Mouse (Mus musculus): ENCODE data around the gene D430041D05Rik. TPM values are rescaled to one million over a fixed set of nuclear protein-coding genes. Genes with fewer than 3 reads are reported as not detected.

The D430041D05Rik gene
- total and polyA plus RNA-seq, 2 experiments from 2014 or later = 7.6 to 45.8 TPM

- peak; percentile 63 for TF ChIP-seq CTCF (IDR thresholded peaks at IDR 0.05; ENCODE audit: low read depth)
Observed at GRCm38 (mm10) chr2:104333952-104334351, 76.9 kb downstream of the D430041D05Rik start.

GRCm38 (mm10) chr2:104332707-104333106, 78.1 kb downstream of the D430041D05Rik start:
- 59% methylated on average over 4 of the region's 4 CpGs for WGBS
- DNase-seq (ENCODE audit: low spot score) (no peak), ATAC-seq (no peak)
- Histone ChIP-seq H3K4me2 (ENCODE audit: low read depth, low read length) (no peak overlapping the region), H3K27me3 (ENCODE audit: insufficient read depth, low read length) (no peaks in the 10 kb centered on the region), H3K9me3 (ENCODE audit: low read length) (no peaks in the 10 kb centered on the region), H3K27ac (no peak overlapping the region), H3K4me1 (ENCODE audit: insufficient read depth, low read length) (peaks cover 5% of the 10 kb centered on the region; the same call in 1 of the 2 replicates), H3K36me3 (ENCODE audit: insufficient read depth, low read length) (no peaks in the 10 kb centered on the region), H3K4me3 (ENCODE audit: low read length) (no peak overlapping the region), H3K9ac (replicated peaks; ENCODE audit: low read length) (no peak overlapping the region)
- no peak for TF ChIP-seq CTCF (IDR thresholded peaks at IDR 0.05; ENCODE audit: low read depth)

More at GRCm38 (mm10) chr2:104333952-104334351, 76.9 kb downstream of the D430041D05Rik start:
- Histone ChIP-seq H3K4me2 (ENCODE audit: low read depth, low read length) (no peak overlapping the region), H3K9me3 (ENCODE audit: low read length) (no peaks in the 10 kb centered on the region), H3K9ac (replicated peaks; ENCODE audit: low read length) (no peak overlapping the region), H3K4me3 (ENCODE audit: low read length) (no peak overlapping the region), H3K27me3 (ENCODE audit: insufficient read depth, low read length) (no peaks in the 10 kb centered on the region), H3K27ac (no peak overlapping the region), H3K4me1 (ENCODE audit: insufficient read depth, low read length) (peaks cover 5% of the 10 kb centered on the region; the same call in 1 of the 2 replicates), H3K36me3 (ENCODE audit: insufficient read depth, low read length) (no peaks in the 10 kb centered on the region)
- DNase-seq (ENCODE audit: low spot score) (peak; percentile 48), ATAC-seq (peak; percentile 65)
- WGBS = 66% methylated on average over 5 of the region's 5 CpGs

DNA sequence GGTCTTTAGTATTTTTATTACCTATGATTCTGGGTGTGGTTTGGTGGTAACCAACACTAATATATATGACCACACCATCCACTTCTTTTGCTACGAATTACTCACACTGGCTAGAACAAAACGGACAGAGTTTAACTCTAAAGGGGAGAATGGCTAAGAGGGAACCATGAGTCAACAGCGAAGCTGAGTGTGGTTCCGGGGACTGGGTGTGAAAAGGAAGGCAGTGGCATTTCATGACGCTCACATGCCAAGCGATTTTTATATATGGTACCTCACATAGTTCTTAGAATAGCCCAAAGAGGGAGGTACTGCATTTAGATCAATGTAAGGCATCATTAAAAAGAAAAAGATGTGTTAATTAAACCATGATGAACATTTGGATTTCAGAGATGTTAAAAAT, 79.6 kb downstream of the D430041D05Rik start:
- DNase-seq (ENCODE audit: low spot score) (no peak), ATAC-seq (no peak)
- no peak for TF ChIP-seq CTCF (IDR thresholded peaks at IDR 0.05; ENCODE audit: low read depth)
- Histone ChIP-seq H3K4me3 (ENCODE audit: low read length) (no peak overlapping the region), H3K27me3 (ENCODE audit: insufficient read depth, low read length) (no peaks in the 10 kb centered on the region), H3K36me3 (ENCODE audit: insufficient read depth, low read length) (no peaks in the 10 kb centered on the region), H3K9me3 (ENCODE audit: low read length) (no peaks in the 10 kb centered on the region), H3K4me2 (ENCODE audit: low read depth, low read length) (no peak overlapping the region), H3K9ac (replicated peaks; ENCODE audit: low read length) (no peak overlapping the region), H3K4me1 (ENCODE audit: insufficient read depth, low read length) (peaks cover 5% of the 10 kb centered on the region; the same call in 1 of the 2 replicates), H3K27ac (no peak overlapping the region)
- WGBS = 90% methylated on average over 6 of the region's 6 CpGs

DNA sequence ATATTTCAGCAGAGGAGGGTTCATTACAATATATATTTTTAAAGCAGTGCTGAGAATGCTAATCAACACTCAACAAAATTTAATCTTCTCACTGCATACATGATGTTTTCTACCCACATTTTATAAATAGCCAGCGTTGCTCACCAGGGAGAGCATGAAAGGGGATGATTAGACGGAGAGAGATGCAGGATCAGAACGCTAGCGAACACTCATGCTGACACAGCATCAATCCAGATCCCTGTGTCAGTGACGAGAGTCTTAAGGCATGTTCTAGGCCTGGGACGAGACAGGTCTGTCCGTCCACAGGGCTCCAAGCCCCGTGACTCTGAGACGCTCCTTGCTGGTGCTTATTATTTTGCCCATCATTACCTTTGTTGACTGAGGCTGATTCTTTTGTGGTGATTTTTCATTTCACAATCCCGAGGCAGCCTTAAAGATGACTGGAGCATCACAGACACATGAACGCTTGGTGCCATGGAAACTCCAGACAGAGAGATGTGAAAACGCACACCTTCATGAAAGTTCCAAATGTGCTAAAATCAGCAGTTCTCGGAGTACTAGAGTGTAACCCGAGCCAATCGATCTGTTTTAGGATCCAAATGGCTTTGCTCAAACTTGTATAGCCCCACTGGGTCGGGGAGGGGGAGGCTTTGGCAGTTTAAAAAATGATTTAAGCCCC, 83.6 kb downstream of the D430041D05Rik start:
- Histone ChIP-seq H3K4me1 (ENCODE audit: insufficient read depth, low read length) (no peaks in the 10 kb centered on the region), H3K27ac (no peak overlapping the region), H3K4me3 (ENCODE audit: low read length) (no peak overlapping the region), H3K4me2 (ENCODE audit: low read depth, low read length) (no peak overlapping the region), H3K27me3 (ENCODE audit: insufficient read depth, low read length) (no peaks in the 10 kb centered on the region), H3K9ac (replicated peaks; ENCODE audit: low read length) (no peak overlapping the region), H3K9me3 (ENCODE audit: low read length) (no peaks in the 10 kb centered on the region), H3K36me3 (ENCODE audit: insufficient read depth, low read length) (no peaks in the 10 kb centered on the region)
- DNase-seq (ENCODE audit: low spot score) (no peak), ATAC-seq (no peak)
- no peak for TF ChIP-seq CTCF (IDR thresholded peaks at IDR 0.05; ENCODE audit: low read depth)
- 65% methylated on average over 16 of the region's 16 CpGs for WGBS

GRCm38 (mm10) chr2:104323773-104324172, 87.0 kb downstream of the D430041D05Rik start:
- TF ChIP-seq CTCF (IDR thresholded peaks at IDR 0.05; ENCODE audit: low read depth) = no peak
- Histone ChIP-seq H3K4me2 (ENCODE audit: low read depth, low read length) (no peak overlapping the region), H3K27ac (no peak overlapping the region), H3K9ac (replicated peaks; ENCODE audit: low read length) (no peak overlapping the region), H3K36me3 (ENCODE audit: insufficient read depth, low read length) (no peaks in the 10 kb centered on the region), H3K4me3 (ENCODE audit: low read length) (no peak overlapping the region), H3K4me1 (ENCODE audit: insufficient read depth, low read length) (peaks cover 8% of the 10 kb centered on the region; the same call in 1 of the 2 replicates), H3K27me3 (ENCODE audit: insufficient read depth, low read length) (no peaks in the 10 kb centered on the region), H3K9me3 (ENCODE audit: low read length) (no peaks in the 10 kb centered on the region)
- WGBS = 66% methylated on average over 6 of the region's 6 CpGs
- DNase-seq (ENCODE audit: low spot score) = no peak
- no peak for ATAC-seq

GRCm38 (mm10) chr2:104323351-104323750, 87.5 kb downstream of the D430041D05Rik start:
- ATAC-seq (no peak), DNase-seq (ENCODE audit: low spot score) (no peak)
- H3K36me3 ChIP-seq (ENCODE audit: insufficient read depth, low read length) = no peaks in the 10 kb centered on the region
- 81% methylated on average over 5 of the region's 5 CpGs for WGBS
- H3K4me3 ChIP-seq (ENCODE audit: low read length) = no peak overlapping the region
- H3K9me3 ChIP-seq (ENCODE audit: low read length) = no peaks in the 10 kb centered on the region
- no peaks in the 10 kb centered on the region for H3K27me3 ChIP-seq (ENCODE audit: insufficient read depth, low read length)
- H3K4me2 ChIP-seq (ENCODE audit: low read depth, low read length) = no peak overlapping the region
- no peak overlapping the region for H3K9ac ChIP-seq (replicated peaks; ENCODE audit: low read length)
- no peak for TF ChIP-seq CTCF (IDR thresholded peaks at IDR 0.05; ENCODE audit: low read depth)
- no peak overlapping the region for H3K27ac ChIP-seq
- peaks cover 12% of the 10 kb centered on the region for H3K4me1 ChIP-seq (ENCODE audit: insufficient read depth, low read length)

- Histone ChIP-seq H3K4me3 (ENCODE audit: low read length) (no peak overlapping the region), H3K4me1 (ENCODE audit: insufficient read depth, low read length) (peaks cover 16% of the 10 kb centered on the region), H3K27me3 (ENCODE audit: insufficient read depth, low read length) (no peaks in the 10 kb centered on the region), H3K9ac (replicated peaks; ENCODE audit: low read length) (no peak overlapping the region), H3K9me3 (ENCODE audit: low read length) (no peaks in the 10 kb centered on the region), H3K4me2 (ENCODE audit: low read depth, low read length) (no peak overlapping the region), H3K27ac (no peak overlapping the region), H3K36me3 (ENCODE audit: insufficient read depth, low read length) (no peaks in the 10 kb centered on the region)
- WGBS = 76% methylated on average over 13 of the region's 13 CpGs
- TF ChIP-seq CTCF (IDR thresholded peaks at IDR 0.05; ENCODE audit: low read depth) = no peak
- peak; percentile 28; the same call in 1 of the 2 replicates for ATAC-seq
- no peak for DNase-seq (ENCODE audit: low spot score)
Observed at GRCm38 (mm10) chr2:104320061-104320624, 90.7 kb downstream of the D430041D05Rik start.

Data from hindbrain, postnatal 0 days (tissue).